Mouse (Mus musculus) embryonic fibroblast, embryonic 13.5 days (primary cell): ENCODE data around the gene Olfr1472.

Experiments used
- CTCF ChIP-seq: IDR thresholded peaks from 2 replicates; pipeline ENCODE4 v1.5.1; 2011; ENCODE audit warnings: mild to moderate bottlenecking, control low read depth, low read length, moderate library complexity, borderline replicate concordance; ENCODE audit not compliant: insufficient read depth
- POLR2A ChIP-seq: IDR thresholded peaks from 2 replicates; pipeline ENCODE4 v1.6.1; 2011; ENCODE audit warnings: low read depth, mild to moderate bottlenecking, control low read depth, low read length, moderate library complexity

GRCm38 (mm10) chr19:13480096-13480495 lies 24.2 kb upstream of the Olfr1472 start, which contains the start of gene Olfr1475:
- TF ChIP-seq CTCF: no peak
- TF ChIP-seq POLR2A: no peak
